Mouse (Mus musculus): ENCODE data around the gene Tlx1. TPM values are rescaled to one million over a fixed set of nuclear protein-coding genes. Genes with fewer than 3 reads are reported as not detected.

Tlx1 gene
- polyA plus RNA-seq (2012; ENCODE audit: insufficient read depth, insufficient read length, missing spikeins): not detected in 2 replicates

- no peak within 1 kb of the TSS for H3K4me3 ChIP-seq (ENCODE audit: insufficient read depth, low read depth, low read length)
- no peak within 1 kb of the TSS for H3K27ac ChIP-seq (replicated peaks; ENCODE audit: low read depth, low read length)
- no peaks in the 10 kb centered on the region for H3K4me1 ChIP-seq (ENCODE audit: control insufficient read depth, insufficient read depth, insufficient read length, low read length)
Observed at GRCm38 (mm10) chr19:45150490-45151181, at the start of gene Tlx1. Tlx1 (plus strand) TSS chr19:45150680.

GRCm38 (mm10) chr19:45105591-45105990 lies 44.9 kb upstream of the Tlx1 start:
- Histone ChIP-seq H3K4me3 (ENCODE audit: insufficient read depth, low read depth, low read length) (no peak overlapping the region), H3K4me1 (ENCODE audit: control insufficient read depth, insufficient read depth, insufficient read length, low read length) (no peaks in the 10 kb centered on the region), H3K27ac (replicated peaks; ENCODE audit: low read depth, low read length) (no peak overlapping the region)

- H3K4me3 ChIP-seq (ENCODE audit: insufficient read depth, low read depth, low read length): no peak overlapping the region
- H3K27ac ChIP-seq (replicated peaks; ENCODE audit: low read depth, low read length): no peak overlapping the region
- H3K4me1 ChIP-seq (ENCODE audit: control insufficient read depth, insufficient read depth, insufficient read length, low read length): no peaks in the 10 kb centered on the region
Observed at GRCm38 (mm10) chr19:45106689-45107088, 43.8 kb upstream of the Tlx1 start.

GRCm38 (mm10) chr19:45110681-45111080 lies 39.8 kb upstream of the Tlx1 start:
- no peak overlapping the region for H3K4me3 ChIP-seq (ENCODE audit: insufficient read depth, low read depth, low read length)
- H3K4me1 ChIP-seq (ENCODE audit: control insufficient read depth, insufficient read depth, insufficient read length, low read length): no peaks in the 10 kb centered on the region

GRCm38 (mm10) chr19:45112444-45112843 lies 38.0 kb upstream of the Tlx1 start:
- Histone ChIP-seq H3K4me3 (ENCODE audit: insufficient read depth, low read depth, low read length) (no peak overlapping the region), H3K27ac (replicated peaks; ENCODE audit: low read depth, low read length) (no peak overlapping the region), H3K4me1 (ENCODE audit: control insufficient read depth, insufficient read depth, insufficient read length, low read length) (no peaks in the 10 kb centered on the region)

More at GRCm38 (mm10) chr19:45110681-45111080, 39.8 kb upstream of the Tlx1 start:
- no peak overlapping the region for H3K27ac ChIP-seq (replicated peaks; ENCODE audit: low read depth, low read length)

- Histone ChIP-seq H3K4me1 (ENCODE audit: control insufficient read depth, insufficient read depth, insufficient read length, low read length) (no peaks in the 10 kb centered on the region), H3K4me3 (ENCODE audit: insufficient read depth, low read depth, low read length) (no peak overlapping the region), H3K27ac (replicated peaks; ENCODE audit: low read depth, low read length) (no peak overlapping the region)
Observed at GRCm38 (mm10) chr19:45113791-45114460, 36.6 kb upstream of the Tlx1 start.

GRCm38 (mm10) chr19:45114772-45115171 lies 35.7 kb upstream of the Tlx1 start:
- Histone ChIP-seq H3K4me3 (ENCODE audit: insufficient read depth, low read depth, low read length) (no peak overlapping the region), H3K27ac (replicated peaks; ENCODE audit: low read depth, low read length) (no peak overlapping the region), H3K4me1 (ENCODE audit: control insufficient read depth, insufficient read depth, insufficient read length, low read length) (no peaks in the 10 kb centered on the region)

GRCm38 (mm10) chr19:45116798-45117197 lies 33.7 kb upstream of the Tlx1 start:
- Histone ChIP-seq H3K4me3 (ENCODE audit: insufficient read depth, low read depth, low read length) (no peak overlapping the region), H3K27ac (replicated peaks; ENCODE audit: low read depth, low read length) (no peak overlapping the region), H3K4me1 (ENCODE audit: control insufficient read depth, insufficient read depth, insufficient read length, low read length) (no peaks in the 10 kb centered on the region)

- Histone ChIP-seq H3K4me3 (ENCODE audit: insufficient read depth, low read depth, low read length) (no peak overlapping the region), H3K27ac (replicated peaks; ENCODE audit: low read depth, low read length) (no peak overlapping the region), H3K4me1 (ENCODE audit: control insufficient read depth, insufficient read depth, insufficient read length, low read length) (no peaks in the 10 kb centered on the region)
Observed at GRCm38 (mm10) chr19:45131966-45132628, 18.4 kb upstream of the Tlx1 start.

GRCm38 (mm10) chr19:45142531-45142930 lies 7.9 kb upstream of the Tlx1 start:
- H3K4me1 ChIP-seq (ENCODE audit: control insufficient read depth, insufficient read depth, insufficient read length, low read length): no peaks in the 10 kb centered on the region
- H3K27ac ChIP-seq (replicated peaks; ENCODE audit: low read depth, low read length): no peak overlapping the region
- no peak overlapping the region for H3K4me3 ChIP-seq (ENCODE audit: insufficient read depth, low read depth, low read length)

- Histone ChIP-seq H3K27ac (replicated peaks; ENCODE audit: low read depth, low read length) (no peak overlapping the region), H3K4me1 (ENCODE audit: control insufficient read depth, insufficient read depth, insufficient read length, low read length) (no peaks in the 10 kb centered on the region), H3K4me3 (ENCODE audit: insufficient read depth, low read depth, low read length) (no peak overlapping the region)
Observed at GRCm38 (mm10) chr19:45143214-45143895, 7.1 kb upstream of the Tlx1 start.

GRCm38 (mm10) chr19:45147071-45147470 lies 3.4 kb upstream of the Tlx1 start:
- Histone ChIP-seq H3K4me1 (ENCODE audit: control insufficient read depth, insufficient read depth, insufficient read length, low read length) (no peaks in the 10 kb centered on the region), H3K4me3 (ENCODE audit: insufficient read depth, low read depth, low read length) (no peak overlapping the region), H3K27ac (replicated peaks; ENCODE audit: low read depth, low read length) (no peak overlapping the region)

- no peak overlapping the region for H3K4me3 ChIP-seq (ENCODE audit: insufficient read depth, low read depth, low read length)
- H3K27ac ChIP-seq (replicated peaks; ENCODE audit: low read depth, low read length): no peak overlapping the region
- H3K4me1 ChIP-seq (ENCODE audit: control insufficient read depth, insufficient read depth, insufficient read length, low read length): no peaks in the 10 kb centered on the region
Observed at GRCm38 (mm10) chr19:45151361-45152182, 1.1 kb downstream of the Tlx1 start.

GRCm38 (mm10) chr19:45152183-45152650 lies 1.7 kb downstream of the Tlx1 start:
- Histone ChIP-seq H3K4me1 (ENCODE audit: control insufficient read depth, insufficient read depth, insufficient read length, low read length) (no peaks in the 10 kb centered on the region), H3K4me3 (ENCODE audit: insufficient read depth, low read depth, low read length) (no peak overlapping the region), H3K27ac (replicated peaks; ENCODE audit: low read depth, low read length) (no peak overlapping the region)
